Mouse (Mus musculus) lung, adult 2 months (tissue): ENCODE measurements around the gene Ccdc85b.

Experiments used
- CTCF ChIP-seq: fragments of 200-500 bp; IDR thresholded peaks from 2 replicates; pipeline ENCODE4 v1.5.1; 2011; ENCODE audit warnings: mild to moderate bottlenecking, low read length, control low read depth; ENCODE audit not compliant: insufficient read depth
- POLR2A ChIP-seq: fragments of 200-500 bp; IDR thresholded peaks from 2 replicates; pipeline ENCODE4 v1.6.1; 2011; ENCODE audit warnings: low read depth, mild to moderate bottlenecking, control low read depth, low read length, borderline replicate concordance; ENCODE audit errors: extremely low read depth

DNA sequence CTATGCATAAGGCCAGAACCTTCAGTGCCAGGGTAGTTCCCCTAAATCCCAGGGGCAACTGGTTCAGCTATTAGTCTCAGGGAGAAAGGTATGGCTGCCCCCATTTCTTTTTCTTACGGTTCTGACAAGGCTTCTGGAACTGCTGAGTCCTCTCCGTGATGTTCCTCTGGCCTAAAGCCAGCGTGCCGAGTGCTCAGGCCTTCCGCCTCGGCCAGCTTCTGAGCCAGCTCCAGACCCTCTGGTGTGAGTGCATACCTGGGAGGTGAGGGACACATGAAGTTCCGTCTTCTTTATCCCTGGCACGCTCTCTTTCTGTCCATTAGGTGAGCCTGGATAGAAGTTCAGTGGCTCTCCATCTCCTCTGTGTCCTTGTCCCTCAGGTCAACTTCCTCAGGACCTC lies 27.7 kb upstream of the Ccdc85b start:
- TF ChIP-seq POLR2A (no peak), CTCF (no peak)
